Mouse (Mus musculus): ENCODE results near the gene Olfr1238. TPM values are rescaled to one million over a fixed set of nuclear protein-coding genes. Genes with fewer than 3 reads are reported as not detected.

Olfr1238 gene
- not detected for total RNA-seq (2021)

- no peak for DNase-seq
Measured at GRCm38 (mm10) chr2:89409576-89409975, at the start of gene Olfr1238. Olfr1238 (minus strand) TSS chr2:89409676.

DNA sequence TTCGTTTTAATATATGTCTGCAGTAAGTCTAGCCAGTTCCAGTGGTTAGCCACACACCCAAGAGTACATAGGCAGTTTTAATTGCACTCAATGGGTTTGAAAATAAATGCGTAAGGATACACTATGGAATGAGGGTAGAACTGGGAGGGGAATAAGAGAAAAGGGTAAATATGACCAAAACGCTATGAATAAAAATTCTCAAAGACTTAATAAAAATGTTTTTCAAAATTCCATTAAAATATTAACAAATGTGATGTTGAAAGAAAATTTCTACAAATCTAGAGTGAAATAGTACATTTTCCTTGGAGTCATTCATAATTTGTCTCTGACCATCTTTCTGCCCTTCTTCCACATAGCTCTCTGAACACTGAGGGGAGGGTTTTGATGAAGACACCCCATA, 33.4 kb upstream of the Olfr1238 start, which contains the start of gene Olfr1240:
Olfr1240 (minus strand) TSS at position 101 of the 400 bp plus-strand sequence.
- DNase-seq, result no peak

- no peak for DNase-seq
Measured at GRCm38 (mm10) chr2:89420307-89420706, 10.8 kb upstream of the Olfr1238 start, which contains the start of gene Olfr1239. Olfr1239 (minus strand) TSS chr2:89420407.

DNA sequence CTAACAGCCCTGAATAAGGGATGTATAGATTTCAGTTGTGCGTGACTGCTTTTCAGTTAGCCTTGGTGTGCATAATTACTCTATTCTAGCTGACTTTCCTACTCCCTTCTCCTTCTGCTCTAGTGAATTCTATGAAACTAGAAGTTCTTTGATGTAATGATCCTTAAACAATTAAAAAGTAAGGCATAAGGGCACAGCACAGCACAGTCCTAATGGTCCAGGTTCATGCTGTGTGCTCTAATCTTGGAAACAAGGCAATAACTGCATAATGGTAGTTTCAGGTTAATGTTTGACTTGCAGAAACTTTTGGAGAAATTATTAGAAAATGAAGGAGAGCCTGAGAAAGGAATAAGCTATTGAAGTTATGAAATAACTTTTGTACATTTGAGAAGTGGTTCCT, 5.1 kb upstream of the Olfr1238 start:
- no peak for DNase-seq

DNA sequence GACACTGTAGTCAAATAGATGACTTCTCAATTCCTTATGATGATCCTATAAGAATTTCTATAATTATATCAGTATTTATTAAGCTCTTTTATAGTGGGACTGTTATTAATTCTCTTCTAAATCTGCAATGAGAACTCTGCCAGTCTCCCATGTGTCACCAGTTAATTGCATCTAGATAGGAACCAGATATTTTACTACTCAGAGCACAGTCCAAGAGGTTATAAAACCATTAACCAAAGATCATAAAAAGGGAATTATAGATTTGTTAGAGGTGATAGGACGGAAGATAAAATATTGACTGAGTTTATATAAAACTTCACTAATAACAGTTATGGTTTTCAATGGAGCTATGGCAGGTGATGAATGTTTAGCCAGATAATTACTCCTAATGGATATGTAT, 8.6 kb downstream of the Olfr1238 start:
- no peak for DNase-seq

- no peak for DNase-seq
Measured at GRCm38 (mm10) chr2:89364765-89365164, 44.7 kb downstream of the Olfr1238 start, which contains the start of gene Olfr1234. Olfr1234 (minus strand) TSS chr2:89364865.

Other genes with a start within 250 kb of the Olfr1238 start
- not detected for gene Olfr1224-ps1, start 245.6 kb downstream of the Olfr1238 start, total RNA-seq (2021)
- not detected for gene Olfr1225, start 235.0 kb downstream of the Olfr1238 start, total RNA-seq (2021)
- not detected for gene Olfr1226, start 209.6 kb downstream of the Olfr1238 start, total RNA-seq (2021)
- not detected for gene Olfr1228, start 155.6 kb downstream of the Olfr1238 start, total RNA-seq (2021)
- gene Olfr1229, start 121.7 kb downstream of the Olfr1238 start, total RNA-seq (2021), result not detected
- not detected for gene Olfr1230, start 112.4 kb downstream of the Olfr1238 start, total RNA-seq (2021)
- gene Olfr1231, start 102.6 kb downstream of the Olfr1238 start, total RNA-seq (2021), result not detected
- gene Olfr1232, start 80.0 kb downstream of the Olfr1238 start, total RNA-seq (2021), result not detected
- gene Olfr1233, start 67.3 kb downstream of the Olfr1238 start, total RNA-seq (2021), result not detected
- not detected for gene Olfr1234, start 44.8 kb downstream of the Olfr1238 start, total RNA-seq (2021)
- gene Olfr1239, start 10.7 kb upstream of the Olfr1238 start, total RNA-seq (2021), result not detected
- not detected for gene Olfr1240, start 33.3 kb upstream of the Olfr1238 start, total RNA-seq (2021)
- gene Olfr1241, start 77.5 kb upstream of the Olfr1238 start, total RNA-seq (2021), result not detected
- gene Olfr1242, start 88.7 kb upstream of the Olfr1238 start, total RNA-seq (2021), result not detected
- not detected for gene Olfr1243, start 121.8 kb upstream of the Olfr1238 start, total RNA-seq (2021)
- not detected for gene Olfr1245, start 168.8 kb upstream of the Olfr1238 start, total RNA-seq (2021)
- not detected for gene Olfr1246, start 183.5 kb upstream of the Olfr1238 start, total RNA-seq (2021)
- under 1 TPM in 1 of 2 experiments, not detected in 1; 0.07 TPM for gene Olfr1247, start 204.5 kb upstream of the Olfr1238 start, total RNA-seq (2021)
- not detected for gene Olfr1248, start 208.6 kb upstream of the Olfr1238 start, total RNA-seq (2021)
- not detected for gene Olfr1249, start 225.3 kb upstream of the Olfr1238 start, total RNA-seq (2021)